Mouse (Mus musculus) C2C12 (cell line): ENCODE measurements around the gene Cep78.

Experiments
- CTCF ChIP-seq: IDR thresholded peaks from one replicate; pipeline ENCODE4 v1.5.1; 2011; ENCODE audit not compliant: control insufficient read depth, insufficient read depth, insufficient read length
- USF1 ChIP-seq: IDR thresholded peaks from one replicate; pipeline ENCODE4 v1.6.1; 2011; ENCODE audit warnings: low read depth, mild to moderate bottlenecking, control low read depth, moderate library complexity

DNA sequence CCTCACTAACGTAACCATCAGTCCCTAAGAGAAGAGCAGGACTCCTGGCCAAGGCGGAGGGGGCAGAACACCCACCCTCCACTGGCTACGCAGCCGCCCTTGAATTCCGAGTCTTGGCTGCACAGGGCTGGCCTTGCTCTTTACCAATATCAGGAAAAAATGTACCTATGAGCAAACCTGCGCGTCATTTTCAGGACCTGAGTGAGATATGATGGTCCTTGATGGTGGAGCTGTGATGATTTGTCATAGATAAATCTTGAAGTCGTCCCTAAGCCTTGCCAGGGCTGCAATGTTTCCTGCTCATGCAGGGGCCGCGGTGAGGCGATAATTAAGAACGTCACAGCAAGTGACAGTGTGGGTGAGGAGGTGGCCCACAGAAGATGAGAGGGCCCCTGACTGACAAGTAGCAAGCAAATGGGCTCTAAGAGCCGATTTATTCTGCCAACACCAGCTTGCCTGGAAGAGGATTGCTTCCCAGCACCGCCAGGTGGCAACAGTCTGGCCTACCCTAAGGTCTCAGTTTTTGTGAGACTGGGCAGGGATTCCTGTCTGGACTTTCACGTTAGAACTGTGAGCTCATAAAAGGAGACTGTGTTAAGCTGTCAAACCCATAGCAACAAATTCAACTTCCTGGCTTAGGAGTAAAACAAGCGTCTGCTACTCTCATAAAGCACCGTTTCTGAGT, 21.6 kb downstream of the Cep78 start:
- TF ChIP-seq CTCF (no peak), USF1 (no peak)
